ENCODE assay signal across 37 mouse cellular contexts in the genomic region with DNA sequence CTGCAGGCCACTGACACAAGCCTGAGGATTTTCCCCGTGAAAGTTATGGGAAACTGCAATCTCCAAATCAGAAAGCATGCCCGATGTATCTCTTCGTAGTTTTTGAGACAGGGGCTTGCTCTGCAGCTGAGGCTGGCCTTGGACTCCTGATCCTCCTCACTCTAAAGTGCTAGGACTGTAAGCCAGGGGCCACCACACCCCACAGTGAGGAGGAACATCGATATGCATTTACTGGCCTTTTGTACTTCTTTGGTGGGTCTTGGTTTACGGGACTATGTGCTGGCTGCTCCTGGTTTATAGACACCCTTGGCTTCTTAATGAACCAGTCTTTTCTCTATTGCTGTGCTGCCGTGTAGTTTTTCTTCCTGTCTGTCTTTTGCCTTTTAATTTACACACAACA. TPM values are rescaled to one million over a fixed set of nuclear protein-coding genes. Genes with fewer than 3 reads are reported as not detected.
"Had no signal": no experiment of that assay in that cellular context is flagged by ENCODE, and none has a peak within 500 bp of the region (broad histone marks: within the 10 kb centered on the region; RNA-seq: fewer than 3 reads in every experiment).

No protein-coding gene starts in this region.

- H3K9me3 ChIP-seq: heart, embryonic 10.5 days; heart, embryonic 12.5 days; heart, embryonic 13.5 days; heart, embryonic 15.5 days; hindbrain, embryonic 10.5 days; hindbrain, embryonic 12.5 days; hindbrain, embryonic 13.5 days; hindbrain, embryonic 15.5 days; kidney, embryonic 15.5 days had no signal

- H3K4me1 ChIP-seq: heart, embryonic 10.5 days; heart, embryonic 12.5 days; heart, embryonic 13.5 days; heart, embryonic 15.5 days; hindbrain, embryonic 10.5 days; hindbrain, embryonic 12.5 days; hindbrain, embryonic 13.5 days; hindbrain, embryonic 15.5 days had no signal

- ATAC-seq: hindbrain, embryonic 16.5 days; hindbrain, postnatal 0 days; inflammation-experienced regulatory T-cells, adult 6 months had no signal

- H3K9ac ChIP-seq: heart, embryonic 12.5 days; heart, embryonic 13.5 days; heart, embryonic 15.5 days; hindbrain, embryonic 12.5 days; hindbrain, embryonic 13.5 days; hindbrain, embryonic 14.5 days; hindbrain, embryonic 15.5 days; kidney, embryonic 15.5 days had no signal

- DNase-seq: heart, postnatal 10 days; heart, postnatal 14 days; heart, postnatal 36 days; heart, postnatal 4 days; kidney, adult 11 months; kidney, adult 18-20 months; kidney, adult 2 months; kidney, adult 8-10 months; kidney, adult 9 months; kidney, postnatal 10 days; kidney, postnatal 14 days; kidney, postnatal 25 days; kidney, postnatal 36 days; kidney, postnatal 4 days; layer of hippocampus, adult 9-11 months; layer of hippocampus, postnatal 36 days had no signal

- H3K4me2 ChIP-seq: heart, embryonic 11.5 days; heart, embryonic 12.5 days; heart, embryonic 13.5 days; heart, embryonic 15.5 days; hindbrain, embryonic 12.5 days; hindbrain, embryonic 13.5 days; hindbrain, embryonic 14.5 days; hindbrain, embryonic 15.5 days; kidney, embryonic 15.5 days had no signal

- H3K4me3 ChIP-seq: heart, embryonic 10.5 days; heart, embryonic 12.5 days; heart, embryonic 13.5 days; heart, embryonic 15.5 days; hindbrain, embryonic 10.5 days; hindbrain, embryonic 12.5 days; hindbrain, embryonic 13.5 days; hindbrain, embryonic 15.5 days; kidney, embryonic 15.5 days; layer of hippocampus, adult 2 months; left cerebral cortex, adult 2 months had no signal

- H3K27ac ChIP-seq: heart, embryonic 10.5 days; heart, embryonic 13.5 days; heart, embryonic 15.5 days; hindbrain, embryonic 10.5 days; hindbrain, embryonic 12.5 days; hindbrain, embryonic 13.5 days; hindbrain, embryonic 14.5 days; hindbrain, embryonic 15.5 days; hindbrain, postnatal 0 days; kidney, embryonic 15.5 days; kidney, postnatal 0 days; layer of hippocampus, adult 2 months; left cerebral cortex, adult 2 months had no signal

- H3K36me3 ChIP-seq: heart, embryonic 10.5 days; heart, embryonic 12.5 days; heart, embryonic 13.5 days; heart, embryonic 15.5 days; hindbrain, embryonic 10.5 days; hindbrain, embryonic 12.5 days; hindbrain, embryonic 13.5 days; hindbrain, embryonic 15.5 days; kidney, embryonic 15.5 days had no signal

- H3K27me3 ChIP-seq: heart, embryonic 12.5 days; heart, embryonic 13.5 days; heart, embryonic 15.5 days; hindbrain, embryonic 12.5 days; hindbrain, embryonic 13.5 days; hindbrain, embryonic 15.5 days; kidney, embryonic 15.5 days had no signal

RNA-seq across cellular contexts. Expression of a gene that starts 8.1 kb away (rescaled TPM):
- polyA plus RNA-seq: heart, embryonic 10.5 days; heart, embryonic 12.5 days; heart, embryonic 13.5 days; heart, embryonic 14.5 days; hindbrain, embryonic 10.5 days; hindbrain, embryonic 11.5 days; hindbrain, embryonic 12.5 days; inflammation-experienced regulatory T-cells, adult 6 months; kidney, embryonic 14.5 days; kidney, embryonic 15.5 days; kidney, embryonic 16.5 days; kidney, postnatal 0 days had no signal

RNA-seq across cellular contexts. Expression of a gene that starts 25.0 kb away (rescaled TPM):
- polyA plus RNA-seq: heart, embryonic 13.5 days; inflammation-experienced regulatory T-cells, adult 6 months had no signal
